Mouse (Mus musculus) forebrain, embryonic 16.5 days (tissue): ENCODE data around the gene Gjc2. TPM values are rescaled to one million over a fixed set of nuclear protein-coding genes. Genes with fewer than 3 reads are reported as not detected.
"Not testable (repeated sequence)": the region's sequence is repeated elsewhere in the genome, so short reads cannot be mapped to it uniquely, and the experiment has no call there.

Experiments
- ATAC-seq: fragments of 200-750 bp; cut with Nextera tagmentation; 2 replicates; pipeline ENCODE4 v1.8.0; 2017; ENCODE audit warnings: mild to moderate bottlenecking, moderate library complexity
- H3K27ac ChIP-seq: fragments of 300-500 bp; sonication (generic); 2 replicates; pipeline ENCODE4 v1.5.1; 2014; ENCODE audit warnings: low read length, control low read depth
- H3K27me3 ChIP-seq: fragments of 300-500 bp; sonication (generic); replicated peaks from 2 replicates; pipeline ENCODE4 v1.6.1; 2014; ENCODE audit warnings: low read length; ENCODE audit not compliant: control insufficient read depth, insufficient read depth
- H3K36me3 ChIP-seq: fragments of 300-500 bp; sonication (generic); 2 replicates; pipeline ENCODE4 v1.6.1; 2014; ENCODE audit not compliant: control insufficient read depth, insufficient read depth
- H3K4me1 ChIP-seq: fragments of 300-500 bp; sonication (generic); replicated peaks from 2 replicates; pipeline ENCODE4 v1.6.1; 2014; ENCODE audit warnings: low read length; ENCODE audit not compliant: control insufficient read depth, insufficient read depth
- H3K4me2 ChIP-seq: fragments of 300-500 bp; sonication (generic); 2 replicates; pipeline ENCODE4 v1.6.1; 2014; ENCODE audit warnings: mild to moderate bottlenecking, low read length, control low read depth
- H3K4me3 ChIP-seq: fragments of 300-500 bp; sonication (generic); replicated peaks from 2 replicates; pipeline ENCODE4 v1.5.1; 2014; ENCODE audit warnings: mild to moderate bottlenecking, low read length, control low read depth
- H3K9ac ChIP-seq: fragments of 300-500 bp; sonication (generic); replicated peaks from 2 replicates; pipeline ENCODE4 v1.6.1; 2014; ENCODE audit warnings: low read depth, low read length, control low read depth
- H3K9me3 ChIP-seq: fragments of 300-500 bp; sonication (generic); 2 replicates; pipeline ENCODE4 v1.6.1; 2016; ENCODE audit warnings: low read length; ENCODE audit not compliant: control insufficient read depth
- WGBS: fragments of 180-500 bp; shearing (Covaris S2); extraction: QIAGEN DNeasy Blood & Tissue Kit; methylation state at CpG from one replicate; pipeline ENCODE4 v1.1.7; 2014; 5-methylcytosine and 5-hydroxymethylcytosine counted together
- polyA plus RNA-seq: library from polyadenylated mRNA; unstranded; fragments of >200 nt; fragmentation: Nextera tagmentation; extraction: Ambion mirVana; gene quantifications from 2 replicates; pipeline ENCODE4 v1.2.1, GENCODE M21; 2015

The Gjc2 gene
- polyA plus RNA-seq, 1 experiment from 2014 or later: 0.30 TPM

GRCm38 (mm10) chr11:59211561-59211960, 28.5 kb upstream of the Gjc2 start:
- peaks cover 16% of the 10 kb centered on the region for H3K36me3 ChIP-seq
- peaks cover 23% of the 10 kb centered on the region for H3K4me1 ChIP-seq
- not testable (repeated sequence) for H3K4me3 ChIP-seq, H3K4me2 ChIP-seq, H3K9ac ChIP-seq, H3K27ac ChIP-seq, H3K9me3 ChIP-seq, ATAC-seq, H3K27me3 ChIP-seq
- 88% methylated on average over 9 of the region's 9 CpGs for WGBS

GRCm38 (mm10) chr11:59210020-59210419, 27.0 kb upstream of the Gjc2 start:
- Histone ChIP-seq H3K9me3 (no peaks in the 10 kb centered on the region), H3K36me3 (peaks cover 21% of the 10 kb centered on the region), H3K27me3 (no peaks in the 10 kb centered on the region), H3K27ac (no peak overlapping the region), H3K9ac (no peak overlapping the region), H3K4me1 (peaks cover 23% of the 10 kb centered on the region), H3K4me3 (no peak overlapping the region), H3K4me2 (no peak overlapping the region)
- ATAC-seq: no peak
- 88% methylated on average over 4 of the region's 4 CpGs for WGBS

GRCm38 (mm10) chr11:59209580-59209979, 26.6 kb upstream of the Gjc2 start:
- peaks cover 23% of the 10 kb centered on the region for H3K4me1 ChIP-seq
- 56% methylated on average over 5 of the region's 5 CpGs for WGBS
- ATAC-seq: no peak
- H3K9me3 ChIP-seq: no peaks in the 10 kb centered on the region
- peaks cover 21% of the 10 kb centered on the region for H3K36me3 ChIP-seq
- no peak overlapping the region for H3K4me3 ChIP-seq
- H3K9ac ChIP-seq: no peak overlapping the region
- no peak overlapping the region; the same call in 1 of the 2 replicates for H3K4me2 ChIP-seq
- H3K27me3 ChIP-seq: no peaks in the 10 kb centered on the region
- peak overlapping the region; percentile 18; the same call in 1 of the 2 replicates for H3K27ac ChIP-seq

- H3K4me1 ChIP-seq: peaks cover 23% of the 10 kb centered on the region
- H3K27ac ChIP-seq: no peak overlapping the region
- peaks cover 24% of the 10 kb centered on the region for H3K36me3 ChIP-seq
- peak overlapping the region; percentile 91 for H3K9ac ChIP-seq
- ATAC-seq: peak; percentile 24
- peak overlapping the region; percentile 89 for H3K4me2 ChIP-seq
- H3K27me3 ChIP-seq: no peaks in the 10 kb centered on the region
- peak overlapping the region; percentile 100 for H3K4me3 ChIP-seq
- 10% methylated on average over 18 of the region's 18 CpGs for WGBS
- no peaks in the 10 kb centered on the region for H3K9me3 ChIP-seq
Measured at GRCm38 (mm10) chr11:59209003-59209441, 26.0 kb upstream of the Gjc2 start.

GRCm38 (mm10) chr11:59208153-59208831, 25.3 kb upstream of the Gjc2 start, which contains the start of gene 2310033P09Rik:
Gene 2310033P09Rik, plus strand, starts transcription at chr11:59208321.
- H3K4me3 ChIP-seq: peak within 1 kb of the TSS; percentile 100
- H3K27ac ChIP-seq: peak within 1 kb of the TSS; percentile 87

GRCm38 (mm10) chr11:59202081-59202995, 19.3 kb upstream of the Gjc2 start, which contains the start of gene Mrpl55:
Gene Mrpl55, plus strand, starts transcription at chr11:59202486.
- Histone ChIP-seq H3K4me3 (peak within 1 kb of the TSS; percentile 79), H3K4me2 (peak within 1 kb of the TSS; percentile 69)
- under 1% methylated on average over 63 of the region's 63 CpGs for WGBS

More at GRCm38 (mm10) chr11:59208153-59208831, 25.3 kb upstream of the Gjc2 start, which contains the start of gene 2310033P09Rik:
- Histone ChIP-seq H3K36me3 (peaks cover 24% of the 10 kb centered on the region), H3K4me2 (peak within 1 kb of the TSS; percentile 89), H3K4me1 (peaks cover 23% of the 10 kb centered on the region), H3K9ac (peak within 1 kb of the TSS; percentile 91), H3K27me3 (no peaks in the 10 kb centered on the region), H3K9me3 (no peaks in the 10 kb centered on the region)
- WGBS: under 1% methylated on average over 67 of the region's 67 CpGs
- peak; percentile 90 for ATAC-seq

GRCm38 (mm10) chr11:59201216-59202002, 18.4 kb upstream of the Gjc2 start:
- no peaks in the 10 kb centered on the region for H3K9me3 ChIP-seq
- H3K9ac ChIP-seq: peak overlapping the region; percentile 74
- no peak overlapping the region for H3K27ac ChIP-seq
- 34% methylated on average over 16 of the region's 16 CpGs for WGBS
- H3K27me3 ChIP-seq: no peaks in the 10 kb centered on the region
- no peak for ATAC-seq
- peak overlapping the region; percentile 69 for H3K4me2 ChIP-seq
- peaks cover 9% of the 10 kb centered on the region; the same call in 1 of the 2 replicates for H3K36me3 ChIP-seq
- peaks cover 14% of the 10 kb centered on the region for H3K4me1 ChIP-seq
- peak overlapping the region; percentile 79 for H3K4me3 ChIP-seq

More at GRCm38 (mm10) chr11:59202081-59202995, 19.3 kb upstream of the Gjc2 start, which contains the start of gene Mrpl55:
- Histone ChIP-seq H3K9ac (peak within 1 kb of the TSS; percentile 74), H3K36me3 (peaks cover 9% of the 10 kb centered on the region; the same call in 1 of the 2 replicates), H3K27ac (peak within 1 kb of the TSS; percentile 46; the same call in 1 of the 2 replicates), H3K27me3 (no peaks in the 10 kb centered on the region), H3K9me3 (no peaks in the 10 kb centered on the region), H3K4me1 (peaks cover 14% of the 10 kb centered on the region)
- ATAC-seq: peak; percentile 92

- Histone ChIP-seq H3K9ac (no peak overlapping the region), H3K27ac (no peak overlapping the region)
Measured at GRCm38 (mm10) chr11:59196230-59196629, 13.2 kb upstream of the Gjc2 start.

More at GRCm38 (mm10) chr11:59196230-59196629, 13.2 kb upstream of the Gjc2 start:
- H3K9me3 ChIP-seq: no peaks in the 10 kb centered on the region
- H3K27me3 ChIP-seq: no peaks in the 10 kb centered on the region; the same call in 1 of the 2 replicates
- no peaks in the 10 kb centered on the region for H3K36me3 ChIP-seq
- peaks cover 2% of the 10 kb centered on the region for H3K4me1 ChIP-seq
- H3K4me2 ChIP-seq: no peak overlapping the region
- no peak for ATAC-seq
- H3K4me3 ChIP-seq: no peak overlapping the region
